Mouse (Mus musculus): Measurements from ENCODE around the gene Lamtor5.

GRCm38 (mm10) chr3:107246876-107247275, 31.8 kb upstream of the Lamtor5 start:
- no peak for TF ChIP-seq CTCF (IDR thresholded peaks at IDR 0.05; ENCODE audit: borderline replicate concordance, insufficient read depth, low read depth, low read length)
- no peak for TF ChIP-seq POLR2A (IDR thresholded peaks at IDR 0.05; ENCODE audit: borderline replicate concordance, insufficient read depth, low read length)
